8 mouse cellular contexts compared by ENCODE assay signal in the genomic region with DNA sequence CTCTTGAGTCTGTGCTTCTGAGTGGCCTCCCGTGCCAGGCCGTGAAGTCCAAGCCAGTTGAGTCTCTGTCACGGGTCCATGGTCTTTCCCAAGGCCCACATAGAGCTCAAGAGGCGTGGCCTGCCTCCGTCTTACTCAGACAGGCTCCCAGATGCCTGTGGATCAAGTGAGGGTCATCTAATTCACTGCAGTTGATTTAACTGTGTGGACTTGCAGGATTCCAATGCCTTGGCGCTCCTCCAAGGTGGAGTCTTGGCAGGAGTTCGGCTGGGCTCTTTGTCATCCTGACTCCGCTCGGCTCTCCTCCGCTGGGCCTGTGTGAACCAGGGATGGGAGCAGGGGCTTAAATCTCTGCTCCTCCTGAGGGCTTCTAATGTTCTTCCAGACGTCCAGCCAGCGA.
DNase-seq lines count a peak whose midpoint lies in the region; ATAC-seq and TF ChIP-seq lines count a peak whose summit lies in the region.

No protein-coding gene starts in this region.

- TF ChIP-seq EP300 in liver, postnatal 0 days (IDR thresholded peaks at IDR 0.05; ENCODE audit: low read depth), result no peak

- no peak for TF ChIP-seq CTCF in gastrocnemius, adult 2 months (IDR thresholded peaks at IDR 0.05)
- no peak for TF ChIP-seq CTCF in liver, postnatal 0 days (IDR thresholded peaks at IDR 0.05; ENCODE audit: low read depth)

- 0 out of 2 replicates have a peak, but pooled peaks have one; percentile 32 for ATAC-seq in forebrain, embryonic 15.5 days (replicated peaks)
- peak; percentile 74 for ATAC-seq in intestine, embryonic 15.5 days
- ATAC-seq in liver, postnatal 0 days, result no peak
- ATAC-seq in erythroblast, adult 5-6 weeks (replicated peaks; ENCODE audit: low FRiP score, poor library complexity, severe bottlenecking), result no peak

- no peak overlapping the region for H3K9ac ChIP-seq in forebrain, embryonic 15.5 days (replicated peaks)
- no peak overlapping the region for H3K9ac ChIP-seq in intestine, embryonic 15.5 days
- no peak overlapping the region for H3K9ac ChIP-seq in liver, postnatal 0 days (replicated peaks)

- intact Hi-C loops in gastrocnemius, adult 2 months (cut with DNase I), result no loop called here

- no peak for DNase-seq in forebrain, embryonic 10.5 days (ENCODE audit: extremely low spot score, low spot score)
- peak; percentile 87 to 94 for DNase-seq in adrenal gland, adult 18-20 months (ENCODE audit: low spot score in 2 of 2)
- DNase-seq in gastrocnemius, adult 2 months, result peak; percentile 91
- peak; percentile 44 for DNase-seq in liver, postnatal 0 days
- DNase-seq in ovary, postnatal 36 days (ENCODE audit: low spot score), result peak; percentile 87

- H3K4me3 ChIP-seq in forebrain, embryonic 15.5 days, result no peak overlapping the region
- no peak overlapping the region for H3K4me3 ChIP-seq in forebrain, embryonic 10.5 days
- H3K4me3 ChIP-seq in gastrocnemius, adult 2 months, result no peak overlapping the region; the same call in 1 of the 2 replicates
- H3K4me3 ChIP-seq in intestine, embryonic 15.5 days (replicated peaks), result no peak overlapping the region
- H3K4me3 ChIP-seq in liver, postnatal 0 days (ENCODE audit: low read depth, low read length), result no peak overlapping the region

- no peaks in the 10 kb centered on the region for H3K27me3 ChIP-seq in forebrain, embryonic 15.5 days
- H3K27me3 ChIP-seq in forebrain, embryonic 10.5 days (ENCODE audit: poor library complexity, severe bottlenecking), result no peaks in the 10 kb centered on the region
- no peaks in the 10 kb centered on the region for H3K27me3 ChIP-seq in intestine, embryonic 15.5 days (replicated peaks)
- H3K27me3 ChIP-seq in liver, postnatal 0 days (ENCODE audit: insufficient read depth, low read length), result no peaks in the 10 kb centered on the region

- peaks cover 5% of the 10 kb centered on the region; the same call in 1 of the 2 replicates for H3K4me1 ChIP-seq in forebrain, embryonic 15.5 days
- peaks cover 19% of the 10 kb centered on the region for H3K4me1 ChIP-seq in forebrain, embryonic 10.5 days
- H3K4me1 ChIP-seq in intestine, embryonic 15.5 days (replicated peaks), result peaks cover 36% of the 10 kb centered on the region
- peaks cover 2% of the 10 kb centered on the region; the same call in 1 of the 2 replicates for H3K4me1 ChIP-seq in liver, postnatal 0 days (ENCODE audit: insufficient read depth)

- no peaks in the 10 kb centered on the region for H3K9me3 ChIP-seq in forebrain, embryonic 15.5 days
- peaks cover 24% of the 10 kb centered on the region for H3K9me3 ChIP-seq in forebrain, embryonic 10.5 days
- no peaks in the 10 kb centered on the region for H3K9me3 ChIP-seq in intestine, embryonic 15.5 days
- H3K9me3 ChIP-seq in liver, postnatal 0 days (ENCODE audit: low read length), result no peaks in the 10 kb centered on the region

- WGBS in forebrain, embryonic 15.5 days, result 43% methylated on average over 12 of the region's 12 CpGs
- 83% methylated on average over 12 of the region's 12 CpGs for WGBS in forebrain, embryonic 10.5 days
- WGBS in intestine, embryonic 15.5 days, result 45% methylated on average over 12 of the region's 12 CpGs
- WGBS in liver, postnatal 0 days (ENCODE audit: insufficient replicate concordance), result 77% methylated on average over 12 of the region's 12 CpGs

- peaks cover 22% of the 10 kb centered on the region for H3K36me3 ChIP-seq in forebrain, embryonic 15.5 days
- H3K36me3 ChIP-seq in forebrain, embryonic 10.5 days (replicated peaks), result peaks cover 87% of the 10 kb centered on the region
- peaks cover 23% of the 10 kb centered on the region for H3K36me3 ChIP-seq in intestine, embryonic 15.5 days
- peaks cover 16% of the 10 kb centered on the region for H3K36me3 ChIP-seq in liver, postnatal 0 days (replicated peaks; ENCODE audit: insufficient read depth, low read length)

- no peak overlapping the region for H3K4me2 ChIP-seq in forebrain, embryonic 15.5 days (replicated peaks)
- H3K4me2 ChIP-seq in intestine, embryonic 15.5 days (replicated peaks), result no peak overlapping the region
- no peak overlapping the region for H3K4me2 ChIP-seq in liver, postnatal 0 days (ENCODE audit: low read depth, low read length)

- H3K27ac ChIP-seq in forebrain, embryonic 15.5 days (replicated peaks), result no peak overlapping the region
- no peak overlapping the region; the same call in 1 of the 2 replicates for H3K27ac ChIP-seq in forebrain, embryonic 10.5 days
- H3K27ac ChIP-seq in gastrocnemius, adult 2 months, result peak overlapping the region; percentile 55; the same call in 1 of the 2 replicates
- peak overlapping the region; percentile 72 for H3K27ac ChIP-seq in intestine, embryonic 15.5 days
- no peak overlapping the region for H3K27ac ChIP-seq in liver, postnatal 0 days (ENCODE audit: low read depth)

Comparison
In these comparisons a context has a peak if more than half of its experiments do, and no peak if none do; other contexts are left out.
1. ATAC-seq: peak in forebrain, embryonic 15.5 days (single experiment) and intestine, embryonic 15.5 days (single experiment); none in liver, postnatal 0 days (single experiment) and erythroblast, adult 5-6 weeks (single experiment).
2. H3K27ac ChIP-seq: peak in gastrocnemius, adult 2 months (single experiment) and intestine, embryonic 15.5 days (single experiment); none in forebrain, embryonic 15.5 days (single experiment), forebrain, embryonic 10.5 days (single experiment) and liver, postnatal 0 days (single experiment).